Mouse (Mus musculus) right cerebral cortex, postnatal 25 days (tissue): Measurements from ENCODE around the gene Gli2.

Experiments
- DNase-seq: peaks from one replicate; pipeline ENCODE4 v3.0.0; 2022

Gene Gli2

DNA sequence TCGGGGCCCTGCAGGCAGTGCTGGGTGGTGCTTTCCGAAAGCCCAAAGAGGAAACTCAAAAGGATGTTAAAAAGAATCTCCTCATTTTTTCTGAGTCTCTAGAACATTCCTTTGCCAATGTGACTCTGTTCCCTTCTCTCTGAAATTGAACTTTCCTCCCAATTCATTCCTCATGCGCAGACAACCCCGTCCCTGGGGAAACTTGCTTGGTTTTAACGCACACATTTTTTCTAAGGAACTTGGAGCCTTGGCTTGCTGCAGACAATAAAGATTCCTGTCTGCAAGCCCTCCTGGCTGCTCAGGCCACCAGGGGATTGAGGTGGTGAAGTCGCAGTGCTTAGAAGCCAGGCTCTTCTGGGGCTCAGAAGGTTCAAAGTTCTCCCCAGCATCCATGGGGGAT is 117.9 kb downstream of the Gli2 start:
- no peak for DNase-seq

DNA sequence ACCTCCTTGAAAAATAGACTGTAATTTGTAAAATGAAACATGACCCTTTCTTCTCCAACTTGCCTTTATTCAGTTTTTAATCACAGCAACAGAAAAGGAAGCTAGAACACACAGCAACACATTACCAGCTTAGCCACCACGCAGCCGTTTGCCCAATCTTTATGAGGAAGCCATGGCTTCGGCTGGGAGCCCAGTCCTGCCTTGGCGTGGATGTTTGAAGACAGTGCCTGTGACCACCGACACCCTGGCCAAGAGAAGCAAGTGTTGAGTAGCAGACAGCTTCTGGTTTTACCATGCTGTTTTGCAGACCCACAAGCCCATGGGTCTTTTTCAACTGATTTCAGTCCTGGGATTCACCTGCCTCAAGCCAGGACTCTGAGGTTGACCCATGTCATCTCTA is 121.3 kb downstream of the Gli2 start:
- no peak for DNase-seq

DNA sequence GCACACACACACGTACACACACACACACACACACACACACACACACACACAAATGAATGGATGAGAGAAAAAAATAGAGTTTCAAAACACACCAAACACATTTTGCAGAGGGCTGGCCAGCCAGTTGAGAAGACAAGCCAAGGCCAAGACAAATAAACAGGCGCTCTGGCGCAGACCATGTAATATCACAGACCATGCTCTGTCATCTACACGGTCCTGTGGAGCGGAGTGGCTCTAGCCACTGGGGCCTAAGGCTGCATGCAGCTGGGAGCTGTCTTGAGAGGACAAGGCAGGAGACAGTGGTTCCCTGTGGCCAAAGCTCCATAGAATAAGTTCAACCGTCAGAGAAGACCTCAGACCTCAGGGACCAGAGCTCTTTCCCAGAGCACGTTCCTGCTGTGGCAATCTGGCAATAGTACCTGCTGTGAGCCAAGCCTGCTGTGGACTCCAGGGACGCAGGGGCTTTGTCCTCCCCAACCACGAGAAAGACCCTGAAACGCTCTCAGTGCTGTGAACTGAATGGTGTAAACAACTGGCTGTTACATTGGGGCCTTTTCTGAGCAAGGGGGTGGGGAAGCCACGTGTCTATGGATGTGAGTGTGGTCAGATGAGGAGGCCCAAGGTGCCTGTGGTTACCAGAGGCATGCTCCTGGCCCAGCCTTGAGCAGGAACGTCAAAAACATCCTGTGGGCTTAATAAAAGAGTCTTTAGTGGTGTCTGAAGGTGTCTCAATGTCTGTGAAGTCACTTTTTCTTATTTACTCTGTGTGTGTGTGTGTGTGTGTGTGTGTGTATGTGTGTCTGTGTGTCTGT is 125.7 kb downstream of the Gli2 start:
- no peak for DNase-seq

DNA sequence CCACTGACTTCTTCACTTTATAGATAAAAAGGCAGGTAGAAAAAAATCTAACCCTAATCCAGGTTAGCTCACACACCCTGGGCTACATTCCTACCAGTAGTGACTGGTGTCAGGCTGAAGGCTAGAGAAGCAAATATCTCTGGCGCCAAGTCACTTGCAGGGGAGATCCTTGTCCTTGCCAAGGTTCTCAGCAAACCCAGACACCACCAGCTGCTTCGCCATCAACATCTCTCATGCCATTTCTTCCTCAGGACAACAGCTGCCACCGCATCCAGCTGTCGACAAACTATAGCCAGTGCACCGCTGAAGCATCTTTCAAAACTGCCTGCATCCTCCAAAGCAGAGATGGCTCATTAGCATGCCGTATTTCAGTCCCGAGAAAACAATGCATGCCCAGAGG is 126.9 kb downstream of the Gli2 start:
- DNase-seq: no peak

DNA sequence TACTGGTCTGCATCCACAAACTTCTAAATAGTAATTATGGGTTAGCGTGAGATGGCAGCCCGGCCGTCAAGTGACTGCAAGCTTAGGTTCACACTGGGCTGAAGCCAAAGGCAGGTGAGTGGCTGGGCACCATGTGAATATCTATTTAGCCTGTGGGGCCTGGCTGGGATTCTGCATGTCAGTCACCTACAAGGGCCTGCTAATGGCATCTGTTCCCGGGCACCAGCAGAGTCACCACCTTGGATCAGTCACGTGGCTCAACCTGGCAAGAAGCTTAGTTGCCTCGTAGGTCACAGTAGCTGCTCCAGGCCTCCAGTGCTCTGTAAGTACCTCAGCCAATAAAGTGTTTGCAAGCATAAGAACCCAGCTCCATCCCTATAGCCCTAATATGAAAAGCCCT is 131.2 kb downstream of the Gli2 start:
- DNase-seq: no peak

DNA sequence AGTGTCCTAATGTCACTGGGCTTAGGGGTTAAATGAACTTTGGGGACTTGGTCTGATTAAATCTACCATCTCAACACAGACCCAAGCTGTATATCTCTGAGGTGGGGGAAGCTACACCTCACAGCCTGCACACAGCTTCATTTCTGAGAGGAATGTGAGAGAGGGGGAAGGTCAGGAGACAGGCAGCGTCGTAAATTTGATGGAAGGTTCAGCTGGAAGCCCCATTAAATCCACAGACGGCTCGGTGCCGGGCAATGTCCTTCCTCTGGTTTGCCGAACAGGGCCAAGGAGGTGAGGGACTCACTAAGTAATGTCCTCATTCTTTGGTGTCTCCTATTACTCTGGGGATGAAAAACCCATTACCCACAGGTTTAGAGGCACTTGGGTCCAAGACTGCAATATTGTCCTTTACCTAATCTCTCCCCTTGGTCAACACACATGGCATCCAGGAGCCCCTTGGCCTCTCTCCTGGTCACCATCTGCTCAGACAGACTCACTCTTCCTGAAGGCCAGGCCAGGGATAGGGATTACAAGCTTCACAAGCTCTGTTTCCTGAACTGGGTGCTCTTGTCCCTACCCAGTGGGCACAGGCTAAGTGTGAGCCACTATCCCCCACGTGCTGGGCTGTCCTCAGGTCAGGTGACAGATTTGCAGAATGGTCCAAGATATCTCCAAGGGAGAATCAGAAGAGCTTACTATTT is 135.7 kb downstream of the Gli2 start:
- no peak for DNase-seq

DNA sequence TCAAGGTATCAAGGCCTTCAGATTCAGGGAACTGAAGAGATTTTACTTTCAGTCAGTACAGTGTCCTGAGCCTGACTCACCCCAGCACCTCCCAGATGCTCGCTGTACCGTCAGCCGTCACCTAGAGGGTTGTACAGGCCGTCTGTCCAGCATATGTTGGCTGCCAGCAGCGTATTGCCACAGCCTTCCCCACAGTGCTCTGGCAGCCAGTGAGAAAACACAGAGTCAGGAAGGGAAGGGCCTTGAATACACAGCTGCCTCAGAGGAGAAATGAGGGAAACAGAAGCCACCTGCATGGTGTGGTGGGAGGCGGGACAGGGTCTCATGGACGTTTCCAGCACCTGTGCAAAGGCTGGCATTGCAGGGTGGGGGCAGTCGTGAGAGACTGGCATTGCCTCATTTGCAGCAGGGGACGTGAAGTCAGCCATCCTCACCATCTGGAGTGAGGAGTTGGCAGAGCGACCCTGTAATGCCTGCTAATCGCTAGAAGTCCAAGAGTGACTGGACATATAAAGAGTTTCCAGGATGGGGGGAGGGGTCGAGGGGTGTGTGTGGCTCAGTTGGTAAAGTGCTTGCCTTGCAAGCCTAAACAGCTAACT is 136.8 kb downstream of the Gli2 start:
- no peak for DNase-seq

DNA sequence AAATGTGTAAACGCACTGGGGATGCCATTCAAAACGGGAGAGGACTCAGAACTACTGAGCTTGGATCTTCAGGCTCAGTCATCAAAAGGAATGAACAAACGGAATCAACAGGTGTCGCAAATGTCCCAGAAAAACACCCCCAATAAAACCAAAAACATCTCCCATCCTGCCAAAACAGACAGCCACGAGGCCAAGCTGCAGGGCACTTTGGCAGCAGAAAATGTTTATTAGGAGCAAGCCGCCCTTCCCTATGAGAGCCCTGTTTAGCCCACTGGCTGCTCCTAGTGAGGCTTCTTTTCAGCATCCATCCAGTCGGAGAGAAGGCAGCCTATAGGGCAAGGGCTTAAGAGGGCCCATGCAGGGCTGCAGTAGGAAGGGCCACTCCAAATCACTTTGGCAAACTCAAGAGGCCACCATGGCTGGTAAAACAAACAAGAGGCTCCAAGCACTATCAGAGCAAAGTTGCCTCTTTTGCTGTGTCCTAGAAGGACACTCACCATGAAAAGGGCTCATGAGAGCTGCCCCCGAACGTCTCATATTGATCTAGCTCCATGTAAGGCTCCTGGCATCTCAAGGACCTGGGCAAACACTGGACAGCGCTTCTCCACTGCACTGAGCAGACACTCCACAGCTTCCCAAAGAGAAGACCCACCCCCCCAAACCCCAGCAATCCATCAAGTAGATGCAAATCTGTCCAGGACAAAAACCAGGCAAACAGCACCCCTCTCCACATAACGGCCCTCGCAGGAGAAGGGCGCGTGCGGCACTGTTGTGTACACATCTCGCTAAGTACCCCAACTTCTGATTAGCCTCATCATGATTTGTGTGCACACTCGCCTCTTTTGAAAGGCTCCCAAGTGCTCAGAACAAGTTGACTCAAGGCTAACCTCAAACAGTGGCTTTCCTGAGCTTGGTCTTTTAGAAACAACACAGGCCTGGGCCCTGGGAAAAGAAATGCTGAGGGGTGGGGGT is 139.7 kb downstream of the Gli2 start:
- DNase-seq: no peak

DNA sequence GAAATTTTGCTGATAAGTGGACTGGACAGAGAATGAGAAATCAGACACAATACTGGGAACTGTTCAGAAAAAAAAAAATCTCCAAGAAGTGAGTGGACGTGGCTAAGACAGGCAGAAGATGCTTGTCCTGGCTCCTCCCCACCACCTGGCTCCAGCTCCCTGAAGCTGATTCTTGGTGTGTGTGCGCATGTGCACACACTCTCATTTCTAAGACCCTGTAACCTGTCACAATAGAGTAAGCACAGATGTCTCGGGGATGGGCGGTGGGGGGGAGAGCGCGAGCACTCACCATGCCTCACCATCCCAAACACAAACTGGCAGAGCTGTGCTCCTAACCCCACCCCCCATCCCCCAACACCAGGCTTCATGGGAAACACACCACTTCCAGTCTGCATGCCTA is 140.5 kb downstream of the Gli2 start:
- DNase-seq: no peak

DNA sequence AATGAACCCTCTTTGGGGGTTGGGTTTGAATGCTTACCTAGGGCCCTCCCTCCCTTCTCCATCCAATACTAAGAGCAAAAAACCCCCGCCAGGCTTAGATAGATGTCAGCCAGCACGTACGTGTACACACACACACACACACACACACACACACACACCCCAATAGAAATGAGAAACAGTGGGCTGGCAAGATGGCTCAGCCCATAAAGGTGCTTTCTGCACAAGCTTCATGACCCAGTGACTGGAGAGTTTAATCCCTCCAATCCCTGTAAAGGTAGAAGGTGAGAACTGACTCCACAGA is 142.0 kb downstream of the Gli2 start:
- no peak for DNase-seq

DNA sequence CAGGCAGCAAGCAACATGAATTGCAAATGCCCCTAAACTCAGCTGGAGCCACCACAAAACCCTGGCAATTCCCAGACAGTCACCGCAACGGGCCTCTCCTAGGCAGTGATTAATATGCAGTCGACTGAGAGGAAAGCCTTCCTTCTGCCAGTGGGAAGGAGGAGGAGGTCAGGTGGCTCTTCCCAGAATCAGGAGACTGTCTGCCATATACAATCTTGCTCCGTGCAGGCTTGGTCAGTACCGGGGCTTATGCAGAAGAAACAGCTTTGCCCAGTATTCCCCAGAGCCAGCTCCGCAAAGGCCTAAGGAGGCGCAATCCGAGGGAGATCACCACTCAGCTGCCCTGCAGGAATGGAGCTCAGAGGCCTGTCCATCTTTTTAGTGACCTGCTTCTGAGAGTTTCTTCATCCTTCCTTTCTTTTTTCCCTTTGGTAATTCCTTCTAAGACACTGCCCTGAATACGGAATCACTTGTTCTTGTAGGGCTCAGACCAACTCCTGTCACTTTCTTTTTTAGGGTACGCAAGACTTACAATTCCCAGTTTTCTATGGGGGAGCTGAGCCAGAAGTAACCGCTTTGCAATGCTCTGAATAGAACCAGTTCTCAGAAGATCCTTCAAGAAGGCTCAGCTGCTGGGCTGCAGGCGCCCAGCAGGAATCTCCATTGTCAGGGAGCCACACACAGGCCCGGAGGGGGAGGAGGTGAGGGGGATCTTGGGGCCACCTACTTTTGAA is 142.6 kb downstream of the Gli2 start:
- DNase-seq: no peak

DNA sequence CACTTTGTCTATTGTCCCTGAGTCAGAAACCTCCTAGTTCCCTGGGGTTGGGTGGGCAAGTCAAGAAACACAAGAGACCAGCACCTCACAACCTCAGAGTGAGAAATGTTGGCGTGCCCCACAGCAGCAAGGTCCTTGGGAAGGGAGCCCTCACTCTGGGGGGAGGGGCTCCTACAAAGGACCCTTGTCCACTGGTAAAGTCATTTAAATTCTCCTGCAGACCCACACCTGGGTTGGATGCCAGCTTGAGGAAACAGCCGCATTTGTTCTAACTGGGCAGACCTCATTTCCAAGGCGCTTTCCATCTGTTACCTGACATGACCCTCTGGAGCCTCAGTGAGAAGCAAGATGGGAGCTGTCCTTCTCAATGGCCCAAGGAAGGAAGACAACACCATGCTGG is 144.4 kb downstream of the Gli2 start:
- no peak for DNase-seq

DNA sequence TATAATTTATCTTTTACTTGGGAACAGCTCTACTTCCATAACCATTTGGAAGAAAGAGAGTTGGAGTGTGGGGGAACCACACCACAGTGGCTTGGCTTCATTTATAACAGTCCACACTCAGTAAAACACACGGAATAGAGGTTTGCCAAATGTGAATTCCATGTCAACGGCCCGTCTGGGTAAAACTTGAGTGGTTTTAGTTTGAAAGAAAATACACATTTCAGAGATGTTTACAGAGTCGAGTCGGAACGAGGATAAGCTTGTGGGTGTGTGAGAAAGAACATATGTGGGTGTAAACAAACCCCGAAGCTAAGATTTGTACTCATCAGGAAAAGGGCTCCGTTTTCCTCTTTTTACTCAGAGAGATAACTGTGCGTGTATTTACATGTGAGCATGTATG is 145.8 kb downstream of the Gli2 start:
- DNase-seq: no peak

DNA sequence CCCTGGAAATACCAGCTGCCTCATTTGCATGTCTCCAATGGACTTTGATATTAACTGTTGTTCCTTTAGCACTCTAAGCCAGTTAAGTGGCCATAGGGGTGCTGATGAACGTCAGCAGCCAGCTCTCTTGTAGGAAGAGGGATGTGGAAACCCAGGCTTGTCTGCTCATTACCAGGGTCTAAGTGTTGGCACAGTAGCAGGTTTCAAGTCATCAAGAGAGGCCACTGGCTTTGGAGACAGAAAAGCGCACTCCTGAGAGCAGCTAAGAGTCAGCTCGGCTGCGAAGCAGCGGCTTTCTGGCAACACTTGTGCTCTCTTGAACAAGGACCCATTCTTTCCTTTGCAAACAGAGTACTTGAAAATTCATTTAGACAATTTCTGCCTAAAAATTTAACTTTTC is 148.1 kb downstream of the Gli2 start:
- no peak for DNase-seq

DNA sequence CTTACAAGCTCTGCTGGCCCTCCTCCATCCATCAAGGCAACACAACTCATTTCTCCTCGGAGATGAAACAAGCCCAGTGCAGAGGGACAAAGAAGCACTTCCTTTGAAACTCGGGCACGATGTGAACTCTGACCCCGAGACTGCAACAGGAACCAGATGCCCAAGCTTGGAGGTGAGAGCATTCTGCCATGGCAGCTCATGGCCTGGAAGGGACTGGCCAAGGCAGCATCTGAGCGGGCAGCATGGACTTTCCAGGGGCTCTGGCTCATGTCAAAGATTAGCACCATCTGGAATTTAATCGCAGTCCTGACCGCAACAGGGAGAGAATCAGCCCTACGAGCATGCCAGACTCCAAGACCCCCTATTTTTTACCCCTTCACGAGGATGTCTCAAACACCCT is 148.5 kb downstream of the Gli2 start:
- no peak for DNase-seq

DNA sequence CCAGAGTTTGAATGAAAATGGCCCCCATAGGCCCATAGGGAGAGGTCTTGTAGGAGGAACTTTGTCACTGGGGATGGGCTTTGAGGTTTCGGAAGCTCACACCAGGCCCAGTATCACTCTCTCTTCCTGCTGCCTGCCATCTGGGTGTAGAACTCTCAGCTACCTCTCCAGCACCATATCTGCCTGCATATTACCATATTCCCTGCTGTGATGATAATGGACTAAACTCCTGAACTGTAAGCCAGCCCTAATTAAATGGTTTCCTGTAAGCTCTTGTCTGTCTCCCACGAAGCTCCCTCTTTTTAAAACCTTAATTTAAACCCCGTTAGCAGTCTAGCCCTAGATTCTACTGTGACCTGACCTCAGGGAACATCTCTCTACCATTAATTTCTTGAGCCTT is 149.0 kb downstream of the Gli2 start:
- DNase-seq: no peak

DNA sequence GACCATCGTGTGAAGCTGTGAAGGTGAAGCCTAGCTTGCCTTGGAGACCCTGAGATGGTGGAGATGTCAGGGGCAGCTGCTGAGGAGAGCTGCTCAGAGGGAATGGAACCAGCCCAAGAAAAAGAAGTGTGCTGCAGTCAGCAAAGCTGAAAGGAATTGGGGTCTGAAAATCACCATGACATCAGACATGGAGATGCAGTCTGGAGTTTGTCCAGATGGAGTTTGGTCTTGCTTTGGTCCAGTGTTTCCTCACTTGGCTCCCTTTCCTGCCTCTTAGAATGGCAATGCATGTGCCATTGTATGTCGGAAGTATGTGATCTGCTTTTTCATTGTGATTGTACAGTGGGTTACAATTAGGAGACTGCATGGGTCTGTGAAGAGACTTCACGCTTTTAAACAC is 149.7 kb downstream of the Gli2 start:
- DNase-seq: no peak

DNA sequence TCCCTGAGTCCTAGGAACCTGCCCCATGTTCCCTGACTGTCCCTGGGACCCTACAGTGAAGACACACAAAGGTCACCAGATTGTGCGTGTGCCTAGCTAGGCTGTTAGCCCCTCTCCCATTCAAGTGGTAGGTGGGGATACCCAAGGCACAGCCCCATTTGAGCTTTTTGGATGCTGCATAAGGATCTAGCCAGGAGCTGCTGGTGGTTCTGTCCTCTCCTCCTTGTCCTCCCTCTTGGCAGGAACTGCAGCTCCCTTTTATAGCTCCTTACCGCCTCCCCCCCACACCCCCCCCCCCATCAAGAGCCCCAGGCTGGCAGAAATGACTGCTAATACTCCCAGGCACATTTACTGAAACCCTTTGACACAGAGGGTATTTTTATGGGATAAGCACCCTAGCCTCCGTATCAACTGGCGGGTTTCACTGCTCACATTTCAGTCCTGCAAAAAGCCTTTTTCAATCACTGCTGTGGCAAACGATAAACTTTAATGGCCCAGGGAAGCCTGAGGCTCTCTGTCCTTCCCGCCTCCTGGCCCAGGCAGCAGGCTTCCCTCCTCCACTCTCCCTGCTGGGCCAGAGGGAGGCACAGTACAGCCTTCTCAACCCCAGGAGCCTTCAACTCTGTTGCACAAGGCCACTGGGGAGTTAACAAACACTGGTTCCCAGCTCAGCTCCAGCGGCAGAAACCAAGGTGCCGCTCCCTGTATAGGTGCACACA is 151.4 kb downstream of the Gli2 start:
- no peak for DNase-seq

DNA sequence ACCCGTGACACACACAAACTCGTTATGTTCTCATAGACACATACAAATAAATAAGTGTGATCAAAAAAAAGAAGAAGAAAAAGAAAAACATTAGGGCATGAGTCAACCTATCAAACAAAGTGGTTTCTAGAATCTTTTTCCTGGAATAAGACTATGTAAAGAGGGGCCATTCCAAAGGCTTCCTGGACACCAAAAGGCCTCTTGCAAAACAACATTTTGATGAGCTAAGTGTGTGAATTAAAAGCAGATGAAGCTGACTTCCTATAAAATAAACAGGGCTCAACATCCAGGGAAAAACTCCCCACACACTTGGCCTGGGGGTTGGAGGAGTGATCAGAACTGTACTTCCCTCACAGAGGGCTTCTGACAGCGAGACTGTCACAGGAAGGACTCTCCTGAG is 155.1 kb downstream of the Gli2 start:
- no peak for DNase-seq

DNA sequence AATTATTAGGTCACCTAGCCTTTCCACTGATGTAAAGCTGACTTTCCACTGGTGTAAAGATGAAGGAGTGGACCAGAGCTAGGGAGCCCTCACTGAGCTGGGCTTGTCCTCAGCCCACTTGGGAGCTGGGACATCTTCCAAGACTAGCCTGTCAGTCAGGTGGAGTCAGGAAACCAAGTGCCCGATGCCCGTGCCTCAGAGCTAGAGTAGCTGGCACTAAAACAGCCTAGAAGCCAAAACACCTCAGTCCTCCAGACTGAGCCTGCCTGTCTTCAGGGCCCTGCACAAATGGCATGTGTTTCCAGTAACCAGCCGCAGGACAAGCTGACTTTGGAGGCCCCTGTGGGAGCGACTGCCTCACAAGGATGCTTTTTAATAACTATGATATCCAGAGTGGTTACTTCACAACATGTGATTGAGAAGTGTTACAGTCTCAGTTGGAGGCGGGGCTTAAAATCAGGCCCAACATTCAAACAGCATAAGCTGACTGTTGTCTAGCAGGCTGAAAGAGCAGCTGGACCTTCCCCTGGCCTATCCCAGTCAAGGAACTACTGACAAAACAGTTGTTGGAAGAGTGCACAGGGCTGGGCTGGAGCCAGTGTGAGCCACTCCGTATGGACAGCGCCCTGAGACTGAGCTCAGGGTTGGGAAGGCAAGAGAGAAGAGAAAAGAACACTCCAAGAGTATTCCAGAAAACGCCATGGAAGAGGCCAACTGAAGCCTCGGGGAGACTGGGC is 158.2 kb downstream of the Gli2 start:
- no peak for DNase-seq

DNA sequence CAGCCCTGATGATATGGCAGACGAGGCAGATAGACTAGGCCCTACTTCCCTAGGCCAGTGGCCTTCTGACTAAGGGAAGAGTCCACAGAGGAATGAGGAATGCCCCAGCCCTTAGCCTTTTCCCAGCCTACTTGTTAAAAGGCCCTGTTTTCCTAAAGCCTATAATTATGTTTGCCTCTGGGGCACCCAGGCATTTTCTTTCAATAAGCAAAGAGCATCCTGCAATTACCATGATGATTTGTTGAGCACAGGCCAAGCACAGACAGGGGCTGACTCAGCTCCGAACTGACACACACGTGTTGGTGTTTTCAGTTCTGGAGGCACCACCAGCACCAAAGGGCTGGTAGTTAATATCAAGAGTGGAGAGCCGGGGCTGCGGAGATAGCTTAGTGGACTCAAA is 162.0 kb downstream of the Gli2 start:
- DNase-seq: no peak
